Mouse (Mus musculus) lung, postnatal 0 days (tissue): ENCODE data around the gene Tln1.

Source experiments
- CTCF ChIP-seq: IDR thresholded peaks from 2 replicates; pipeline ENCODE4 v1.5.1; 2016; ENCODE audit warnings: antibody characterized with exemption, mild to moderate bottlenecking
- EP300 ChIP-seq: IDR thresholded peaks from 2 replicates; pipeline ENCODE4 v1.6.1; 2016; ENCODE audit warnings: antibody characterized with exemption, mild to moderate bottlenecking, control low read depth

DNA sequence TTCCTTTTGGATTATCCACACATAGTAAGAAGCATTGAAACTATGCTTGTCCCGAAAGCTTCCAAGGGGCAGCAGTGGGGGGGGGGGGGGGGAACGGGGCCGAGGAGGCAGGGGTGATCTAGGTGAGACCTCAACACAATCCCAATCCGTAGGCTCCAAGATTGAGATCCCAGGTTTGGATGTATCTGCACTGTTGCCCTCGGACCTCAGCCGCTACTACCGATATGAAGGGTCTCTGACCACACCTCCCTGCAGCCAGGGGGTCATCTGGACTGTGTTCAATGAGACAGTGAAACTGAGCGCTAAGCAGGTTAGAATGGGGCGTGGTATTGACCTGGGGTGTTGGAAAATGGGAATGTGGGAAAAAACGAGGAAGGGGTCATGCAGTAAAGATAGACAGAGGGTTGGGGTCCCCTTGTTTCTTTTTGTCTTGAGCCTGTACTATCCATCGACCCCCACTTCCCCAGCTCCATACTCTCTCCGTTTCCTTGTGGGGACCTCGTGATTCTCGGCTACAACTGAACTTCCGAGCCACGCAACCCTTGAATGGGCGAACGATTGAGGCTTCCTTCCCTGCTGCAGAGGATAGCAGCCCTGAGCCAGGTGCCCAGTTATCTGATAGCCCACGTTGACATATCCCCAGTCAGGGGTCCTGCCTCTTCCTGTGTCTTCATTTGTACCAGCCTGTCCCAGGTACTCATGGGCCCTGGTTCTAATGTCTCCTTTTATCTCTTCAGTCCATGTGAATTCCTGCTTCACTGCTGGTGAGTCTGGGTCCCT is 50.6 kb downstream of the Tln1 start:
- TF ChIP-seq CTCF (no peak), EP300 (no peak)
